ENCODE assay signal across 39 mouse cellular contexts in genomic region chr9:106576112-106576511, GRCm38 (mm10). TPM values are rescaled to one million over a fixed set of nuclear protein-coding genes. Genes with fewer than 3 reads are reported as not detected.
"Had no signal": no experiment of that assay in that cellular context is flagged by ENCODE, and none has a peak within 500 bp of the region (broad histone marks: within the 10 kb centered on the region; RNA-seq: fewer than 3 reads in every experiment).

No protein-coding gene starts in this region.

- DNase-seq: left cerebral cortex, postnatal 4 days; liver; liver, embryonic 13.5 days; liver, postnatal 0 days; lung, adult 18-20 months; lung, adult 2 months; lung, embryonic 14.5 days; lung, postnatal 10 days; lung, postnatal 14 days; lung, postnatal 36 days; lung, postnatal 4 days; midbrain, embryonic 14.5 days had no signal

- H3K4me3 ChIP-seq: limb, embryonic 10.5 days; limb, embryonic 12.5 days; limb, embryonic 13.5 days; limb, embryonic 15.5 days; liver, embryonic 12.5 days; liver, embryonic 13.5 days; liver, embryonic 15.5 days; lung, embryonic 15.5 days; megakaryocyte, embryonic 14.5 days; midbrain, embryonic 10.5 days; midbrain, embryonic 12.5 days; midbrain, embryonic 13.5 days; midbrain, embryonic 15.5 days; myocyte had no signal

- H3K27ac ChIP-seq: limb, embryonic 10.5 days; limb, embryonic 12.5 days; limb, embryonic 13.5 days; limb, embryonic 15.5 days; liver, embryonic 12.5 days; liver, embryonic 13.5 days; liver, embryonic 14.5 days; liver, embryonic 15.5 days; lung, embryonic 15.5 days; macrophage; midbrain, embryonic 10.5 days; midbrain, embryonic 12.5 days; midbrain, embryonic 13.5 days; midbrain, embryonic 15.5 days had no signal

- ATAC-seq: liver, embryonic 12.5 days; liver, postnatal 0 days; lung, postnatal 0 days; midbrain, embryonic 13.5 days; midbrain, embryonic 15.5 days; midbrain, embryonic 16.5 days had no signal

RNA-seq across cellular contexts. Expression of gene Iqcf4, which starts 5.3 kb away (rescaled TPM):
- total RNA-seq: left cerebral cortex, postnatal 10 days; left cerebral cortex, postnatal 14 days; left cerebral cortex, postnatal 25 days; left cerebral cortex, postnatal 36 days; left cerebral cortex, postnatal 4 days; liver, adult 2 months; megakaryocyte progenitor cell, adult 5-6 weeks; megakaryocyte, adult 5-6 weeks; megakaryocyte-erythroid progenitor cell, adult 5-6 weeks; midbrain, postnatal 0 days; monocyte, adult 5-6 weeks had no signal

RNA-seq across cellular contexts. Expression of gene Iqcf3, which starts 14.7 kb away (rescaled TPM):
- total RNA-seq: left cerebral cortex, postnatal 10 days; left cerebral cortex, postnatal 14 days; left cerebral cortex, postnatal 25 days; left cerebral cortex, postnatal 36 days; left cerebral cortex, postnatal 4 days; liver, adult 2 months; megakaryocyte progenitor cell, adult 5-6 weeks; megakaryocyte, adult 5-6 weeks; megakaryocyte-erythroid progenitor cell, adult 5-6 weeks; midbrain, postnatal 0 days had no signal

RNA-seq across cellular contexts. Expression of gene Iqcf6, which starts 50.3 kb away (rescaled TPM):
- total RNA-seq: left cerebral cortex, postnatal 10 days; left cerebral cortex, postnatal 14 days; left cerebral cortex, postnatal 25 days; left cerebral cortex, postnatal 36 days; left cerebral cortex, postnatal 4 days; liver, adult 2 months; megakaryocyte progenitor cell, adult 5-6 weeks; megakaryocyte, adult 5-6 weeks; megakaryocyte-erythroid progenitor cell, adult 5-6 weeks; midbrain, postnatal 0 days; monocyte, adult 5-6 weeks had no signal
